Mouse (Mus musculus) ES-Bruce4 (cell line): ENCODE measurements around the gene Xpo5.

Source experiments
- CTCF ChIP-seq: IDR thresholded peaks from one replicate; pipeline ENCODE4 v1.8.1; 2011; ENCODE audit warnings: low read depth, low read length
- POLR2A ChIP-seq: IDR thresholded peaks from one replicate; pipeline ENCODE4 v1.8.1; 2011; ENCODE audit warnings: low read length; ENCODE audit not compliant: insufficient read depth

- TF ChIP-seq CTCF, result no peak
- TF ChIP-seq POLR2A, result no peak
Observed at GRCm38 (mm10) chr17:46267511-46267910, 64.9 kb downstream of the Xpo5 start.
